Mouse (Mus musculus) lung, embryonic 16.5 days (tissue): Measurements from ENCODE around the gene Axin1. TPM values are rescaled to one million over a fixed set of nuclear protein-coding genes. Genes with fewer than 3 reads are reported as not detected.
A peak's percentile ranks its signal among the peaks of the same experiment; 100 is the strongest.
"Not testable (repeated sequence)": the region's sequence is repeated elsewhere in the genome, so short reads cannot be mapped to it uniquely, and the experiment has no call there.

Experiments
- ATAC-seq: fragments of 200-750 bp; cut with Nextera tagmentation; 2 replicates; pipeline ENCODE4 v1.8.0; 2017; ENCODE audit warnings: low read depth, mild to moderate bottlenecking, moderate library complexity
- H3K27ac ChIP-seq: fragments of 300-500 bp; sonication (generic); 2 replicates; pipeline ENCODE4 v1.5.1; 2014; ENCODE audit warnings: mild to moderate bottlenecking, control low read depth, low read length
- H3K27me3 ChIP-seq: fragments of 300-500 bp; sonication (generic); 2 replicates; pipeline ENCODE4 v1.6.1; 2014; ENCODE audit warnings: low read depth, low read length, mixed read lengths; ENCODE audit not compliant: control insufficient read depth, insufficient read depth
- H3K36me3 ChIP-seq: fragments of 300-500 bp; sonication (generic); 2 replicates; pipeline ENCODE4 v1.6.1; 2014; ENCODE audit warnings: low read length; ENCODE audit not compliant: control insufficient read depth, insufficient read depth
- H3K4me1 ChIP-seq: fragments of 300-500 bp; sonication (generic); replicated peaks from 2 replicates; pipeline ENCODE4 v1.6.1; 2014; ENCODE audit warnings: low read length, mixed read lengths; ENCODE audit not compliant: control insufficient read depth, insufficient read depth
- H3K4me2 ChIP-seq: fragments of 300-500 bp; sonication (generic); 2 replicates; pipeline ENCODE4 v1.6.1; 2014; ENCODE audit warnings: low read depth, low read length, control low read depth
- H3K4me3 ChIP-seq: fragments of 300-500 bp; sonication (generic); 2 replicates; pipeline ENCODE4 v1.5.1; 2014; ENCODE audit warnings: mild to moderate bottlenecking, low read length, control low read depth
- H3K9ac ChIP-seq: fragments of 300-500 bp; sonication (generic); 2 replicates; pipeline ENCODE4 v1.6.1; 2014; ENCODE audit warnings: low read length, control low read depth
- H3K9me3 ChIP-seq: fragments of 300-500 bp; sonication (generic); 2 replicates; pipeline ENCODE4 v1.6.1; 2016; ENCODE audit warnings: low read length; ENCODE audit not compliant: control insufficient read depth
- WGBS: fragments of 180-500 bp; shearing (Covaris S2); extraction: QIAGEN DNeasy Blood & Tissue Kit; methylation state at CpG from one replicate; pipeline ENCODE4 v1.1.7; 2014; 5-methylcytosine and 5-hydroxymethylcytosine counted together
- polyA plus RNA-seq: library from polyadenylated mRNA; unstranded; fragments of >200 nt; fragmentation: Nextera tagmentation; extraction: Ambion mirVana; gene quantifications from 2 replicates; pipeline ENCODE4 v1.2.1, GENCODE M21; 2015

The Axin1 gene
- polyA plus RNA-seq: 6.9 and 7.4 TPM in 2 replicates

- H3K9ac ChIP-seq: peak within 1 kb of the TSS; percentile 95
- under 1% methylated on average over 42 of the region's 42 CpGs for WGBS
- peak within 1 kb of the TSS; percentile 91 for H3K4me3 ChIP-seq
- H3K27ac ChIP-seq: peak within 1 kb of the TSS; percentile 95
- peak; percentile 99 for ATAC-seq
- no peaks in the 10 kb centered on the region for H3K27me3 ChIP-seq
- peak within 1 kb of the TSS; percentile 80 for H3K4me2 ChIP-seq
- H3K36me3 ChIP-seq: peaks cover 9% of the 10 kb centered on the region
- H3K9me3 ChIP-seq: no peaks in the 10 kb centered on the region
- peaks cover 11% of the 10 kb centered on the region for H3K4me1 ChIP-seq
These were observed at the start of gene Axin1 for GRCm38 (mm10) chr17:26138239-26138836. Axin1 (plus strand) TSS chr17:26138688.

GRCm38 (mm10) chr17:26089905-26090632 is 48.4 kb upstream of the Axin1 start, which contains the start of gene Decr2:
Decr2 (minus strand) TSS chr17:26090337.
- Histone ChIP-seq H3K9me3 (no peaks in the 10 kb centered on the region), H3K36me3 (no peaks in the 10 kb centered on the region), H3K27me3 (no peaks in the 10 kb centered on the region), H3K4me1 (peaks cover 8% of the 10 kb centered on the region; the same call in 1 of the 2 replicates), H3K9ac (peak within 1 kb of the TSS; percentile 78), H3K4me2 (peak within 1 kb of the TSS; percentile 74), H3K4me3 (peak within 1 kb of the TSS; percentile 67), H3K27ac (peak within 1 kb of the TSS; percentile 94)
- peak; percentile 97 for ATAC-seq
- under 1% methylated on average over 32 of the region's 32 CpGs for WGBS

GRCm38 (mm10) chr17:26094531-26095110 is 43.9 kb upstream of the Axin1 start:
- Histone ChIP-seq H3K9ac (peak overlapping the region; percentile 92), H3K4me1 (peaks cover 8% of the 10 kb centered on the region; the same call in 1 of the 2 replicates), H3K4me3 (peak overlapping the region; percentile 79), H3K27ac (peak overlapping the region; percentile 63; the same call in 1 of the 2 replicates), H3K4me2 (peak overlapping the region; percentile 87), H3K36me3 (no peaks in the 10 kb centered on the region), H3K27me3 (no peaks in the 10 kb centered on the region), H3K9me3 (no peaks in the 10 kb centered on the region)
- ATAC-seq: no peak
- WGBS: 18% methylated on average over 9 of the region's 9 CpGs

GRCm38 (mm10) chr17:26095121-26095740 is 43.3 kb upstream of the Axin1 start, which contains the start of gene Nme4:
Nme4 (minus strand) TSS chr17:26095602.
- H3K36me3 ChIP-seq: no peaks in the 10 kb centered on the region
- peak; percentile 79 for ATAC-seq
- H3K4me1 ChIP-seq: peaks cover 8% of the 10 kb centered on the region; the same call in 1 of the 2 replicates
- H3K27ac ChIP-seq: peak within 1 kb of the TSS; percentile 63; the same call in 1 of the 2 replicates
- H3K9ac ChIP-seq: peak within 1 kb of the TSS; percentile 92
- H3K9me3 ChIP-seq: no peaks in the 10 kb centered on the region
- WGBS: 1% methylated on average over 45 of the region's 47 CpGs
- H3K27me3 ChIP-seq: no peaks in the 10 kb centered on the region
- peak within 1 kb of the TSS; percentile 87 for H3K4me2 ChIP-seq
- H3K4me3 ChIP-seq: peak within 1 kb of the TSS; percentile 79

GRCm38 (mm10) chr17:26098461-26098860 is 40.0 kb upstream of the Axin1 start:
- WGBS: 86% methylated on average over 7 of the region's 7 CpGs
- ATAC-seq: no peak
- Histone ChIP-seq H3K4me2 (no peak overlapping the region), H3K36me3 (no peaks in the 10 kb centered on the region), H3K9ac (no peak overlapping the region), H3K4me3 (no peak overlapping the region), H3K9me3 (no peaks in the 10 kb centered on the region), H3K27me3 (no peaks in the 10 kb centered on the region), H3K4me1 (peaks cover 8% of the 10 kb centered on the region; the same call in 1 of the 2 replicates), H3K27ac (no peak overlapping the region)

- not testable (repeated sequence) for H3K4me1 ChIP-seq, H3K36me3 ChIP-seq, H3K4me2 ChIP-seq, H3K27me3 ChIP-seq, H3K9ac ChIP-seq, H3K4me3 ChIP-seq, ATAC-seq, H3K9me3 ChIP-seq, H3K27ac ChIP-seq
- 61% methylated on average over 3 of the region's 3 CpGs for WGBS
These were observed 39.2 kb upstream of the Axin1 start for GRCm38 (mm10) chr17:26099316-26099715.

GRCm38 (mm10) chr17:26100166-26100565 is 38.3 kb upstream of the Axin1 start:
- H3K4me1 ChIP-seq: no peaks in the 10 kb centered on the region; the same call in 1 of the 2 replicates
- no peaks in the 10 kb centered on the region for H3K9me3 ChIP-seq
- 41% methylated on average over 2 of the region's 2 CpGs for WGBS
- H3K36me3 ChIP-seq: no peaks in the 10 kb centered on the region
- H3K27ac ChIP-seq: no peak overlapping the region
- no peaks in the 10 kb centered on the region for H3K27me3 ChIP-seq
- no peak overlapping the region for H3K4me3 ChIP-seq
- ATAC-seq: no peak
- H3K4me2 ChIP-seq: no peak overlapping the region
- no peak overlapping the region for H3K9ac ChIP-seq

GRCm38 (mm10) chr17:26101478-26101877 is 37.0 kb upstream of the Axin1 start:
- no peak overlapping the region for H3K9ac ChIP-seq
- no peaks in the 10 kb centered on the region for H3K4me1 ChIP-seq
- H3K27me3 ChIP-seq: no peaks in the 10 kb centered on the region
- no peak overlapping the region for H3K4me3 ChIP-seq
- H3K36me3 ChIP-seq: no peaks in the 10 kb centered on the region
- H3K4me2 ChIP-seq: no peak overlapping the region
- H3K27ac ChIP-seq: no peak overlapping the region
- whole genome bisulfite sequencing: 37% methylated on average over 4 of the region's 4 CpGs
- ATAC-seq: 0 out of 2 replicates have a peak, but pooled peaks have one; percentile 28
- no peaks in the 10 kb centered on the region for H3K9me3 ChIP-seq
